Mouse (Mus musculus): ENCODE measurements around the gene Cenpc1.

Gene Cenpc1

DNA sequence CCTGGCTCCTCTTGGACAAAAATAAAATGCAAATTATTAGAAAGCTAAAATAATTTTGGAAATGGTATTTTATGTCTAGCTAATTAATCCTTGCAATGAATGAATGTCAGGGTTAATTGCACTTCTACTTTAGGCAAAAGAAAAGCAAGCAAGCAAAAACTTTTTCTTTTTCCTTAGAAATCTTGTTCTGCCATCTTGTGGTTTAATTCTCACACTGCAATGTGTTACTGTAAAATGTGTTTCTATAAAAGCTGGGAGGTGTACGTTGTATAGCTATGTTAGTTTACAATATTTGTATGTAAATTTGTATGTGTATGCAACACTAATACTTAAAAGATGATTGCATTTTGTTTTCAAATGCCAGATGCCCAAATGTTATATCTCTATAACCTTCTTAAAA, 70.8 kb downstream of the Cenpc1 start:
- no peak for DNase-seq

DNA sequence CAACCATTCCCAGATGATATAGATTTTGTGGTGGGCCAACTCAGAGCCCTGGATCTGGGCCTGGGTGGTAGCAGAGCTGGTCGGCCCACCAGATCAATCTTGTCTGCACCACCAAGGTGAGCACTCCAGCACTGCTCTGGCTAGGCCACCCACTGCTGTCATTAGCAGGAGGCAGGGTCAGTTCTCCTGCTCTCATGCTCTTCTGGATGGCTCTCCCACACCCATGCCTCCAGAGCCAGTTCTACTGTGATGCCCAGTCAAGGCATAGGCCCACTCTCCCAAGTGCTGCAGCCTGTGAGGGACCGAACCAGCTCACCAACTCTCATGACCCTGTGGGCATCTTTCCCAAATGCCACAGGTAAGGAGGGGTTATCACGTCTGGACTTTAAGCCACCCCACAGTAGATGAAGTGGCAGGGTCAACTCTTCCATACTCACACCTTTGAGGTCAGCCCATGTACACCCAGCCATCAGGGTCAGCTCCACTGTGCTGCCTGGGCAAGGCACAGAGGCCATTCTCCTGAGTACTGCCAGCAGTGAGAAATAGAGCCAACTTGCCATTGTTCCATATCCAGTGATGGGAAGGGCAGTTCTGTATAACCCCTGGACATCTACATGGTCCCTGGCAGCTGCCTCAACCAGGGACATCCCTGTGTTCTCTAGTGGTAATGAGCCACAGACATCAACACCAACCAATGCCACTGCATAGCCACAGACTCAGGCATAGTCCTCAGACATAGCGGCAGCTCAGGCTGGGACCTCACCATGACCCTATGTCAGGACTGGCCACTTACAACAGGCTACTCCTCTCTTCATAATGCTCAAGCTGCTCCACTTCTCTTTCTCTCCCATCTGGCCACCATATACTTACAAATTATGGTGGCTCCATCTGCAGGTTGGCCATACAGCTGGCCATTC, 72.3 kb downstream of the Cenpc1 start:
- DNase-seq, result no peak

DNA sequence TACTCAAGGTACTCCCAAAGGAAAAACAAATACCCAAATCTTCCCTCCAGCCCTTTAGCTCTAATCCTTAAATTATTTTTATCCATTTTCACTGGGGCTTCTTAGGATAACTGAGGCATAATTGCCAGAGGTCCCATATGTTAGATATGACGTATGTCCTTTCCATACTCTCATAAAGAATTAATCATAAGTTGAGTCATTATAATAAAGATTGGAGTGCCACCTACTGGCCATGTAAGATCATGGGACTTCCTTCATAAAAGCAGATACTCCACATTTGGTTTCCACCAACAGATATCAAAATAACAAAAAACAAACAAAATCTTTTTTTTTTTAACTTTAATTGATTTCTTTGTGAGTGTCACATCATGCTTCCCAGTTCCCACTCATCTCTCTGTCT, 73.3 kb downstream of the Cenpc1 start:
- no peak for DNase-seq

- DNase-seq, result no peak
These were observed 77.9 kb downstream of the Cenpc1 start for GRCm38 (mm10) chr5:85987516-85987863.

DNA sequence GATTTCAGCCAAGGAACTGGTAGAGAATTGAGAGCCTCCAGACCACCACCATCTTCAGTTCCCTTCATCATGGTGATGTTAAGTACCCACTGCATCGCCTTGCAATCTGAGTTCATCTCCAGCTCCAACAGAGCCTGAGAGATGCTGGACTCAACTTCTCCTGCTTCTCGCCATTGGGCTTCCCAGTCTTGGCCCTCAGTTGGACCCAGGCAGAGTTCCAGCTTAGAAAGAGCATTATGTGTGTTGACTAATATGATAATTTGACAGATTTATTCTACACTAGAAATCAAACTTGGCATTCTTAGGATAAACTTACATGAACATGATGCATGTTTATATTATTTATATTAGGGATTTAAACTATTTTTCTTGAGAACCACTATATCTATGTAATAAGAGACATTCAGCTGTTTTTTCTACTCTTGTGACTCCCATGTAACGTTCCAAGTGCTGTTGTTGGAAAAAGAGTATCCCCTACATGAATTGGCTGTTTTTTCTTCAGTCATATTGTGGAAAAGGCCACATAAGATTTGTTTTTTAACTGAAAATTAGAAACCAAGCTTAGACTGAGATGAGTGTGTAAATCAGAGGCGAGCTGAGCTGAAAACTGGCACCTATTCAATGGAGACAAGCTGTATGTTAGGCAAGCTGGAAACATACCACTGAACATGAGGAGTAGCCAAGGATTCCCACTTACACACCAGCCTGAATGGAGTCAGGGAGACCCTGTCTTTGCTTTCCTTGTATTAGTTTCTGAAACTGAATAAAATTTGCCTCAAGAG, 78.5 kb downstream of the Cenpc1 start:
- DNase-seq, result no peak

GRCm38 (mm10) chr5:85977646-85978426, 87.5 kb downstream of the Cenpc1 start:
- no peak for DNase-seq

DNA sequence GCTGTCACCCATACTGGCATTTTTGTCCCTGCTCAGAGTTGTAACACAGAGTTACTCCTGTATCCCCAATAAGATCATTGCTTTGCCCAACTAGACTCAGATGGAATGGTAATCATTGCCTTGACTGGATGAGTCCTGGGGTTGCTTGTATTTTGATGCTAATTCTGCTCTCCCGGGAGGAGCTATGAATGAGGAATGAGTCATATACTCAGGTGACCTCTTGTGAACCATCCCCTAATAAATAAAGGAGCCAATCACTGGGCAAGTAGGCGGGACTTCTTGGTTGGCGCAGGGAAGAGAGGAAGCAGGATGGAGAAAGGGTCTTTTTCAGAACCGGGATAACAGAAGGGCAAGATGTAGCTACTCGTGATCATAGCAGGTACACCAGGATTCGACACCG, 102.6 kb downstream of the Cenpc1 start:
- DNase-seq, result no peak
